Mouse (Mus musculus): ENCODE results near the gene Mnd1.

- no peak for TF ChIP-seq CTCF (IDR thresholded peaks at IDR 0.05; ENCODE audit: extremely low read depth, insufficient read depth, insufficient read length, insufficient replicate concordance)
- TF ChIP-seq POLR2A (IDR thresholded peaks at IDR 0.05; ENCODE audit: low read depth, low read length) = no peak
Observed at GRCm38 (mm10) chr3:84068831-84069709, 86.5 kb downstream of the Mnd1 start.

Data from spleen, adult 2 months (tissue).